ENCODE assay signal across 19 mouse cellular contexts in genomic region chr12:83495961-83496282, GRCm38 (mm10). TPM values are rescaled to one million over a fixed set of nuclear protein-coding genes. Genes with fewer than 3 reads are reported as not detected.
DNase-seq lines count a peak whose midpoint lies in the region; ATAC-seq and TF ChIP-seq lines count a peak whose summit lies in the region.
"Had no signal": no experiment of that assay in that cellular context is flagged by ENCODE, and none has a peak within 500 bp of the region (broad histone marks: within the 10 kb centered on the region; RNA-seq: fewer than 3 reads in every experiment).

No protein-coding gene starts in this region.

- no peaks in the 10 kb centered on the region for H3K9me3 ChIP-seq in neural tube, embryonic 15.5 days (replicated peaks)
- H3K9me3 ChIP-seq: heart, embryonic 12.5 days had no signal

- 77% methylated on average over 9 of the region's 9 CpGs for WGBS in neural tube, embryonic 15.5 days

- no peaks in the 10 kb centered on the region for H3K36me3 ChIP-seq in neural tube, embryonic 15.5 days
- H3K36me3 ChIP-seq: embryonic facial prominence, embryonic 13.5 days; forebrain, embryonic 12.5 days; heart, embryonic 12.5 days; hindbrain, embryonic 10.5 days had no signal

- DNase-seq in gastrocnemius, adult 2 months, result no peak
- DNase-seq in gastrocnemius, adult 18-20 months (ENCODE audit: low spot score), result no peak
- DNase-seq in kidney, postnatal 14 days, result peak; percentile 16
- no peak for DNase-seq in kidney, postnatal 10 days
- peak; percentile 22 for DNase-seq in neural tube, embryonic 10.5 days (ENCODE audit: extremely low spot score, low spot score)
- DNase-seq in cerebellum, adult 11 months, result no peak
- DNase-seq: adrenal gland, postnatal 14 days; cerebellum, adult 18-20 months; cerebellum, adult 9-11 months; cerebellum, postnatal 36 days had no signal

- peak overlapping the region; percentile 88 for H3K27ac ChIP-seq in gastrocnemius, adult 2 months
- no peak overlapping the region for H3K27ac ChIP-seq in neural tube, embryonic 15.5 days (replicated peaks)
- H3K27ac ChIP-seq: embryonic facial prominence, embryonic 13.5 days; forebrain, embryonic 12.5 days; hindbrain, embryonic 10.5 days; hindbrain, embryonic 14.5 days had no signal

- H3K4me1 ChIP-seq in neural tube, embryonic 15.5 days, result no peaks in the 10 kb centered on the region
- H3K4me1 ChIP-seq: forebrain, embryonic 12.5 days had no signal

- intact Hi-C loops in gastrocnemius, adult 2 months (cut with DNase I), result no loop called here

- ATAC-seq in neural tube, embryonic 15.5 days (ENCODE audit: low FRiP score), result no peak
- ATAC-seq: activated CD4-positive, CD25-positive, alpha-beta regulatory T cell, adult 4 months; forebrain, embryonic 16.5 days; Patski had no signal

- no peak overlapping the region for H3K4me2 ChIP-seq in neural tube, embryonic 15.5 days
- H3K4me2 ChIP-seq: embryonic facial prominence, embryonic 13.5 days; forebrain, embryonic 12.5 days; heart, embryonic 12.5 days; hindbrain, embryonic 14.5 days had no signal

- no peak overlapping the region for H3K9ac ChIP-seq in neural tube, embryonic 15.5 days (replicated peaks)
- H3K9ac ChIP-seq: embryonic facial prominence, embryonic 13.5 days; forebrain, embryonic 12.5 days; heart, embryonic 12.5 days; hindbrain, embryonic 14.5 days had no signal

- no peaks in the 10 kb centered on the region for H3K27me3 ChIP-seq in neural tube, embryonic 15.5 days (replicated peaks)
- H3K27me3 ChIP-seq: embryonic facial prominence, embryonic 13.5 days; forebrain, embryonic 12.5 days; heart, embryonic 12.5 days had no signal

- TF ChIP-seq CTCF in gastrocnemius, adult 2 months (IDR thresholded peaks at IDR 0.05), result no peak

- H3K4me3 ChIP-seq in gastrocnemius, adult 2 months, result no peak overlapping the region
- H3K4me3 ChIP-seq in neural tube, embryonic 15.5 days (replicated peaks), result no peak overlapping the region
- H3K4me3 ChIP-seq: embryonic facial prominence, embryonic 13.5 days; forebrain, embryonic 12.5 days; heart, embryonic 12.5 days; hindbrain, embryonic 10.5 days had no signal

RNA-seq across cellular contexts. Expression of gene Dpf3, which starts 8.4 kb away (rescaled TPM):
- total RNA-seq in gastrocnemius, adult 2 months (2021), result 10 to 100 TPM; 22.5 to 26.3 TPM
- 10 to 100 TPM; 21.7 to 23.7 TPM for total RNA-seq in gastrocnemius, adult 18-20 months (2021)
- 14.0 and 15.5 TPM in 2 replicates for polyA plus RNA-seq in neural tube, embryonic 15.5 days (2015; fragmentation: Nextera tagmentation; extraction: Ambion mirVana)

RNA-seq across cellular contexts. Expression of gene Dcaf4, which starts 24.3 kb away (rescaled TPM):
- total RNA-seq in gastrocnemius, adult 2 months (2021), result 10 to 100 TPM; 18.0 to 24.5 TPM
- 10 to 100 TPM; 19.6 to 21.2 TPM for total RNA-seq in gastrocnemius, adult 18-20 months (2021)
- polyA plus RNA-seq in neural tube, embryonic 15.5 days (2015; fragmentation: Nextera tagmentation; extraction: Ambion mirVana), result 45.8 and 46.1 TPM in 2 replicates

Comparison
In these comparisons a context has a peak if more than half of its experiments do, and no peak if none do; other contexts are left out.
1. DNase-seq: peak in kidney, postnatal 14 days (single experiment) and neural tube, embryonic 10.5 days (single experiment); none in gastrocnemius, adult 2 months (single experiment), gastrocnemius, adult 18-20 months (single experiment), kidney, postnatal 10 days (single experiment) and cerebellum, adult 11 months (single experiment).